Mouse (Mus musculus) spleen, adult 2 months (tissue): ENCODE results near the gene Bpifb4. TPM values are rescaled to one million over a fixed set of nuclear protein-coding genes. Genes with fewer than 3 reads are reported as not detected.

Source experiments
- DNase-seq, 2 experiments: peaks; one replicate each; pipeline versions ENCODE4 v3.0.0 to v3.0.0-alpha.2; 2012 to 2021; ENCODE audit warnings: low spot score in 2 of 2, low read depth in 1 of 2
- H3K27ac ChIP-seq: fragments of 200-500 bp; 2 replicates; pipeline ENCODE4 v1.5.1; 2012; ENCODE audit warnings: low read length, inconsistent platforms; ENCODE audit not compliant: insufficient read depth
- H3K27me3 ChIP-seq: fragments of 200-500 bp; 2 replicates; pipeline ENCODE4 v1.6.1; 2012; ENCODE audit warnings: mild to moderate bottlenecking, moderate library complexity, low read length, inconsistent platforms; ENCODE audit not compliant: control insufficient read depth, insufficient read depth
- H3K36me3 ChIP-seq: fragments of 200-500 bp; 2 replicates; pipeline ENCODE4 v1.6.1; 2012; ENCODE audit warnings: mild to moderate bottlenecking, low read length, inconsistent platforms; ENCODE audit not compliant: control insufficient read depth, insufficient read depth
- H3K4me1 ChIP-seq: fragments of 200-500 bp; 2 replicates; pipeline ENCODE4 v1.6.1; 2011; ENCODE audit warnings: inconsistent platforms; ENCODE audit not compliant: control insufficient read depth, insufficient read depth, insufficient read length
- H3K4me3 ChIP-seq: fragments of 200-500 bp; 2 replicates; pipeline ENCODE4 v1.5.1; 2011; ENCODE audit warnings: mild to moderate bottlenecking, inconsistent platforms; ENCODE audit not compliant: insufficient read depth, insufficient read length; ENCODE audit errors: extremely low read depth
- CTCF ChIP-seq: fragments of 200-500 bp; IDR thresholded peaks from 2 replicates; pipeline ENCODE4 v1.5.1; 2011; ENCODE audit warnings: mild to moderate bottlenecking, inconsistent platforms; ENCODE audit not compliant: insufficient read depth, insufficient read length, insufficient replicate concordance; ENCODE audit errors: extremely low read depth
- POLR2A ChIP-seq: fragments of 200-500 bp; IDR thresholded peaks from 2 replicates; pipeline ENCODE4 v1.6.1; 2011; ENCODE audit warnings: low read depth, low read length, inconsistent platforms
- whole genome bisulfite sequencing: fragments of 180-500 bp; shearing (Covaris S2); methylation state at CpG from one replicate; pipeline ENCODE4 v1.1.7; 2018; 5-methylcytosine and 5-hydroxymethylcytosine counted together
- polyA plus RNA-seq: library from polyadenylated mRNA; depleted of rRNA; stranded (reverse); fragments of >200 nt; gene quantifications from 2 replicates; pipeline ENCODE4 v1.2.3, GENCODE M21; 2012

Gene Bpifb4
- polyA plus RNA-seq, 1 experiment: not detected

DNA sequence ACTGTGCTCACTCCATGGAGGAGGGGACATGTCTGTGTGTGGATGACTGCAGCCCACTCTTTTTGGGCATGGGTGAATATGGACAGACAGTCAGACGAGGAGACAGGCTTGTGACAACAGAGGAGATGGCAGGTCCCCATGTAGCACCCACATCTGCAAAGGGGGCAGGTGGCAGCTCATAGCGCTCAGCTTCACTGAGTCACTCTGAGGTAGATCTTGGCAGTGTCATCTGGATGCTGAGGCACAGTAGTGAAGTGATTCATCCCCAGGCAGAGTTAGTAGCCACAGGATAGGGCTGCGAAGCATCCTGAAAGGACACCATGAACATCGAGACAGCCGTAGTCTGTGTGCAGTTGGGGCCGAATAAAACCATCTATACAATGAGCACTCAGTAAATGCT lies 16.8 kb upstream of the Bpifb4 start:
- TF ChIP-seq POLR2A (no peak), CTCF (no peak)
- Histone ChIP-seq H3K4me1 (peaks cover 5% of the 10 kb centered on the region; the same call in 1 of the 2 replicates), H3K27ac (no peak overlapping the region), H3K36me3 (no peaks in the 10 kb centered on the region), H3K27me3 (no peaks in the 10 kb centered on the region), H3K4me3 (no peak overlapping the region)
- WGBS: 89% methylated on average over 6 of the region's 6 CpGs
- no peak for DNase-seq

DNA sequence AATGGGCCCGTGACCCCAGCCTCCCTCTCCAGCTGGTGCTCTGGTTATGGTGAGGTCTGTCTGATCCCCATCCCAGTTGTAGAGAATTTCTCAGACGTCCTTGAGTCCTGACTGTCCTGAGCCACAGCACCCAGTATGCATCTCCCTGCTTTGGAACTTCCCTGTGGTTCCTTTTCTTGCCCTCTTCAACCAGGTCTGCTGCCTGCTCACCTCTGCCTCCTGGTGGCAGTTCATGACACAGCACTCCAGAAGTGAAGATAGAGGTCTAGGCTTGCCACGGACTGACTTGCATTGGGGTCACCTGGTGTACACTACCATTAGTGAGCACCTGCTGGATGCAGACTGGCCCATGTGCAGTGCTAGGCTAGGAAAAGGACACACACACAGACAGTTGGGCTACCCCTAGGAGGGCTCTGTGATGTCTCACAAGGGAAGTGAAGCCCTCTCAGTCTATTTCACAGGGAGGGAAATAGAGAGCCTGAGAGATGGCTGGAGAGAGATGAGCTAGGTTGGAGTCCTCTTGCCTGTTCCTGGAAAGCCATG lies 8.1 kb upstream of the Bpifb4 start:
- H3K36me3 ChIP-seq: no peaks in the 10 kb centered on the region
- H3K27ac ChIP-seq: no peak overlapping the region
- no peaks in the 10 kb centered on the region for H3K27me3 ChIP-seq
- peak in 1 of 2 experiments; percentile 21 for DNase-seq
- H3K4me1 ChIP-seq: peaks cover 4% of the 10 kb centered on the region; the same call in 1 of the 2 replicates
- H3K4me3 ChIP-seq: no peak overlapping the region
- TF ChIP-seq CTCF: peak; percentile 57; the same call in 1 of the 2 replicates
- no peak for TF ChIP-seq POLR2A
- 38% methylated on average over 3 of the region's 3 CpGs for WGBS

DNA sequence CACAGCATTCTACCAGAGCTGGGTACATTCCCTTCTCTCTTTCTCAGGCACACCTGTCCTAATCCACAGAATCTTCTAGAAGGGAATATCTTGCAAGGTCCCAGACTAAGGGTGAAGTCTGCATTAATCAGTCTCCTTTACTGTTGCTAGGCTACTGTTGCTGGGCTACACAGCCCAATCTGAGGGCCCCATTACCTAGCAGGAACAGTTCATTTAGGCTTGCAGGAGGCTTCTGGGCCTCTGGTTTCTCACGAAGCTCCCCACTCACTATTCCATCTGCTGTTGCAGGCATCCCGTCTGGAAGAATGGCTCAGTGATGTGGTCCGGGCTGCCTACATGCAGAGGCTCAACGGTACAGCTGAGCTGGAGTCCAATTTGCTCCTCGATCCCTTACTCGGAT lies 6.9 kb upstream of the Bpifb4 start:
- TF ChIP-seq POLR2A (no peak), CTCF (no peak)
- H3K27me3 ChIP-seq: no peaks in the 10 kb centered on the region
- no peak overlapping the region for H3K4me3 ChIP-seq
- no peak overlapping the region for H3K27ac ChIP-seq
- 91% methylated on average over 6 of the region's 6 CpGs for WGBS
- DNase-seq: no peak
- H3K36me3 ChIP-seq: no peaks in the 10 kb centered on the region
- no peaks in the 10 kb centered on the region for H3K4me1 ChIP-seq

DNA sequence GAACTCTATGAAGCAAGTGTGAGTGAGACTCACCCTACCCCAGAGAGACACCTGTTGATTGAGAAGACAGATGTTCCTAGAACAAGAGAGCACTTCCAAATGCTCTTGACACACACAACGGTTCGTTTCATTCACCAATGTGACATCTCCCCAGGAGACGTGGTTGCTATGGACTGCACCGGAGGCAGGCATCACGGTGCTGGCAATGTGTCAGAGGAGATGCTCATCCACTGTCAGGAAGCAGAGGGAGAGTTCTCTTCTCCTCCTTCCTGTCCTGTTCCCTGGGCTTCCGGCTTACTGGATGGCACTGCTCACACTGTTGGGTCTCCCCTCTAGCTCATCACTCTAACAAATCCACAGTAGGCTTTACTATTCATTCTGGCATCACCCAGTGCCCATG lies 4.7 kb upstream of the Bpifb4 start:
- Histone ChIP-seq H3K27me3 (no peaks in the 10 kb centered on the region), H3K4me1 (no peaks in the 10 kb centered on the region), H3K4me3 (no peak overlapping the region), H3K27ac (no peak overlapping the region), H3K36me3 (no peaks in the 10 kb centered on the region)
- WGBS: 81% methylated on average over 6 of the region's 6 CpGs
- DNase-seq: no peak
- no peak for TF ChIP-seq POLR2A
- no peak for TF ChIP-seq CTCF

DNA sequence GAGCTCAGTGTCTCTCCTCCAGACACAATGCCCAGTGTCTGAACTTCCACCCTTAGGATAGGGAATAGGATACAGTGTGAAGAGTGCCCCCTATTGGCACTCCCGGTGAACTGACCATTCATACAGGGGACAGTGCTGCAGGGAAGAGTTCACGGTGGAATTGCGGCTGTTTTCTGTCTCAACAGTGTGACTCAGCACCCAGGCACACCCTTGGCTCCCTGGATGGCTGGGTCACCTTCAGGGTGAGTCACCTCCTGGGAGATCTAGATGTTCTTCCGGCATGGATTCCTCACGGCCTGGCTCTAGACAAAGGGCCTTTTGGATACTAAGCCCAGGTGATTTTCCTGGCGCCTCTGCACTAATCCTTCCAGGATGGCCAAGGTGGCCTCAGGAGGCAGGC lies 2.7 kb upstream of the Bpifb4 start:
- no peak for DNase-seq
- H3K4me3 ChIP-seq: no peak overlapping the region
- WGBS: 88% methylated on average over 6 of the region's 6 CpGs
- no peaks in the 10 kb centered on the region for H3K4me1 ChIP-seq
- H3K36me3 ChIP-seq: no peaks in the 10 kb centered on the region
- no peaks in the 10 kb centered on the region for H3K27me3 ChIP-seq
- TF ChIP-seq CTCF (no peak), POLR2A (no peak)
- no peak overlapping the region for H3K27ac ChIP-seq

DNA sequence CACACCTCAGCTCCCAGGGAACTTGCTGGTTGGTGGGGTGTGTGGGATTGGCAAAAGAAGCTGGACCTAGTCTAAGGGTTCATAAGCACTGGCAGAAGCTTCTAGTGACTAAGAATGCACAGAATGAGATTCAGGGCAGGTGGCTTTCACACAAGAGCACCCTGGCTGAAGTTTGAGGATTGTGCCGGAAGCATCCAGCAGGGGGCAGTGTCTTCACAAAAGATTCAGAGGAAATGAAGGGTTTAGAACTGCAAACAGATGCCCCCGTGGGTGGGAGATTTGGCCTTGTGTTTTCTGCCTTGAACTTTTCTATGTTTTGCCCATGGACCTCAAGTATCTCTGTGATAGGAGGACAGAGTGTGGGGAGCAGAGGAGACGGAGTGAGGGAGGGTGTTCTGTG lies 5.5 kb downstream of the Bpifb4 start:
- peak in 1 of 2 experiments; percentile 18 for DNase-seq
- Histone ChIP-seq H3K27ac (no peak overlapping the region), H3K4me3 (no peak overlapping the region), H3K27me3 (no peaks in the 10 kb centered on the region), H3K36me3 (no peaks in the 10 kb centered on the region), H3K4me1 (no peaks in the 10 kb centered on the region)
- TF ChIP-seq POLR2A (no peak), CTCF (peak; percentile 66; the same call in 1 of the 2 replicates)
- 23% methylated on average over 3 of the region's 3 CpGs for WGBS

DNA sequence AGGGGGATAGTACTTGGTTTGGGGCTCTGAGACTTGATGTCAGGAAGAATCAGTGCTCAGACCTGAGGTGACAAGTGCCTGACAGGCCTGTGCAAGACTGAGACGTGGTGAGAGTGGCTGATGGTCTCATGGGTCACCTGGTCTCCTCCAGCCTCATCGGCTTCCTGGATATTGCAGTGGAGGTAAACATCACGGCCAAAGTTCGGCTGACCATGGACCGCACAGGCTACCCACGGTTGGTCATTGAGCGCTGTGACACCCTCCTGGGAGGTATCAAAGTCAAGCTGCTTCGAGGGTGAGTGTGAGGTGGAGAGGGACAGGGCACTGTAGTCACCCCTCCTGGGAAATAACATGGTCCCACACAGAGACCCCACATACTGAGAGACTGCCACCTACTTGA lies 6.6 kb downstream of the Bpifb4 start:
- Histone ChIP-seq H3K27ac (no peak overlapping the region), H3K4me1 (no peaks in the 10 kb centered on the region), H3K27me3 (no peaks in the 10 kb centered on the region), H3K36me3 (no peaks in the 10 kb centered on the region), H3K4me3 (no peak overlapping the region)
- WGBS: 72% methylated on average over 8 of the region's 8 CpGs
- no peak for TF ChIP-seq CTCF
- no peak for TF ChIP-seq POLR2A
- no peak for DNase-seq

DNA sequence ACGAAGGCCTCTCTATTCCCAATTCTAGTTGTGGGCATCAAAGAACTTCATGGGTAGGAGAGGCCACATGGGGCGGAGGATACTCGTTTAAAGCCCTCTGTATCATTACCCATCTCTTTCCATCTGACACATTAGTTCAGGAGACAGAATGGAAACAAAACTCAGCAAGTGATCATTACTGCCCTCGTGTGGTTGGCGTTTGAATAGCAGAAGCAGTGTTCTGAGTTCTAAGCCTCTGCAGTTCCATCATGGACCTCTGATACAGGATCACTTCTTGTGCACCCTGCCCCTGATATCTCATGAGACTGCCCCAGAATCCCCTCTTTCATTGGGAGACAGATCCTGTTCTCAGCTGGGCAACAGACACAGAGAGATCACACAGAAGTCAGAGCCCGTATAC lies 14.9 kb downstream of the Bpifb4 start:
- Histone ChIP-seq H3K4me1 (no peaks in the 10 kb centered on the region), H3K27me3 (no peaks in the 10 kb centered on the region), H3K4me3 (no peak overlapping the region), H3K36me3 (no peaks in the 10 kb centered on the region), H3K27ac (no peak overlapping the region)
- WGBS: 29% methylated on average over 6 of the region's 6 CpGs
- DNase-seq: peak; percentile 22 to 30
- no peak for TF ChIP-seq POLR2A
- TF ChIP-seq CTCF: no peak
